Mouse (Mus musculus) lung, postnatal 10 days (tissue): ENCODE results near the gene Olfr1346.
"Not testable (repeated sequence)": the region's sequence is repeated elsewhere in the genome, so short reads cannot be mapped to it uniquely, and the experiment has no call there.

Source experiments
- DNase-seq: peaks from one replicate; pipeline ENCODE4 v3.0.0; 2021

Gene Olfr1346

GRCm38 (mm10) chr7:6466951-6467350 is at the start of gene Olfr1346:
TSS of gene Olfr1346 (plus strand) at chr7:6467101.
- no peak for DNase-seq

- DNase-seq = no peak
Observed at GRCm38 (mm10) chr7:6419894-6420293, 47.0 kb upstream of the Olfr1346 start.

- no peak for DNase-seq
Observed at GRCm38 (mm10) chr7:6429381-6429780, 37.5 kb upstream of the Olfr1346 start.

- peak; percentile 22 for DNase-seq
Observed at GRCm38 (mm10) chr7:6430342-6430741, 36.6 kb upstream of the Olfr1346 start.

- DNase-seq = no peak
Observed at GRCm38 (mm10) chr7:6438388-6438787, 28.5 kb upstream of the Olfr1346 start, which contains the start of gene Olfr1344. TSS of gene Olfr1344 (plus strand) at chr7:6438688.

- DNase-seq = no peak
Observed at GRCm38 (mm10) chr7:6441173-6441572, 25.7 kb upstream of the Olfr1346 start.

GRCm38 (mm10) chr7:6447771-6448170 is 19.1 kb upstream of the Olfr1346 start:
- DNase-seq = no peak

GRCm38 (mm10) chr7:6455868-6456267 is 11.0 kb upstream of the Olfr1346 start, which contains the start of gene Olfr1336:
TSS of gene Olfr1336 (plus strand) at chr7:6456168.
- no peak for DNase-seq

GRCm38 (mm10) chr7:6456399-6456798 is 10.5 kb upstream of the Olfr1346 start:
- DNase-seq = no peak

GRCm38 (mm10) chr7:6477633-6478032 is 10.7 kb downstream of the Olfr1346 start:
- DNase-seq = not testable (repeated sequence)

GRCm38 (mm10) chr7:6486841-6487240 is 19.9 kb downstream of the Olfr1346 start, which contains the start of gene Olfr5:
TSS of gene Olfr5 (minus strand) at chr7:6486941.
- no peak for DNase-seq

- DNase-seq = no peak
Observed at GRCm38 (mm10) chr7:6499655-6500054, 32.8 kb downstream of the Olfr1346 start, which contains the start of gene Olfr1347. TSS of gene Olfr1347 (minus strand) at chr7:6499755.

GRCm38 (mm10) chr7:6508648-6509047 is 41.7 kb downstream of the Olfr1346 start, which contains the start of gene Olfr1348:
TSS of gene Olfr1348 (minus strand) at chr7:6508748.
- DNase-seq = no peak

- no peak for DNase-seq
Observed at GRCm38 (mm10) chr7:6521666-6522065, 54.8 kb downstream of the Olfr1346 start.

GRCm38 (mm10) chr7:6522850-6523249 is 55.9 kb downstream of the Olfr1346 start, which contains the start of gene Olfr1349:
TSS of gene Olfr1349 (minus strand) at chr7:6522950.
- DNase-seq = no peak

- no peak for DNase-seq
Observed at GRCm38 (mm10) chr7:6525001-6525400, 58.1 kb downstream of the Olfr1346 start.

GRCm38 (mm10) chr7:6526141-6526540 is 59.2 kb downstream of the Olfr1346 start:
- no peak for DNase-seq
